ENCODE assay signal across 10 mouse cellular contexts in the genomic region with DNA sequence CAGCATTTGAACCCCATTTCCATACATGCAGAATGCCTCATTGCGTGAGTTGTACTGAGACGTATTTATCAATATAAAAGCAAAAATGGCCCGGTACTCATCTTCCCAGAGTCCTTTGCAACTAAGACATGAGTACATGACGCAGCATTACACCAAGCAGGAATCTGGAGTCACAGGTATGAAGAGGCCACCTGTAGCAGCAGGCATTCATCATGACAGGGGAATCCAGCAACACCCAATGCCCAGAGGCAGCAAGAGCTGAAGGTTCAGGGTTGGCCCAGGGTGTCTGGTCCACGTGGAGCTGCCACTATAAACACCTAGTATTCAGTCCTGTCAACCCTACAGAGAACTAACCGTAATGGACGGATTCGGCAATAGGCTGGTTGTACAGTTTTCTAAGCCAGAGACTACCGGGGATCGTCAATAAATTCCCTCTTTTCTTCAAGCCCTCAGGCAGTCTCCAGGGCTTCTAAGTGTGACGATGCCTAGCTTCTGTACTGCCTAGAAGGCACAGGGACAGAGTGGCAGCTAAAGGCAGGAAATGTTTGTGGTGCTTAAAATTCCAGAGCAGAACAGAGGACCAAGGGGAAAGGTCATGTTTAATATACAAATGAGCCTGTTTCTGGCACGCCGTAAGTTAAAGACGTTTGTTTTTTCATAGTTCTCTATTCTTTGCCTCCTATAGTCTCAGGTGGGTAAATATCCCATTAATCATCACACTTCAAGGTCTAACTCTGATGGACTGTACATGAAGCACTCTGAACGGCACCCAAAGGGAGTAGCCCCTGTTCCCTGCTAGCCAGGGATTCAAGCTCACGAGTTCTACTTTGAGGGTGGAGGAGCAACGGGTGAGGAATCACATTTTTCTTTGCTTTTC.
A peak's percentile ranks its signal among the peaks of the same experiment; 100 is the strongest.
DNase-seq lines count a peak whose midpoint lies in the region; ATAC-seq and TF ChIP-seq lines count a peak whose summit lies in the region.
"Had no signal": no experiment of that assay in that cellular context is flagged by ENCODE, and none has a peak within 500 bp of the region (broad histone marks: within the 10 kb centered on the region; RNA-seq: fewer than 3 reads in every experiment).

No protein-coding gene starts in this region.

- peaks cover 3% of the 10 kb centered on the region; the same call in 1 of the 2 replicates for H3K79me2 ChIP-seq in liver, adult 2 months (ENCODE audit: control insufficient read depth, insufficient read depth, low read length)

- TF ChIP-seq CTCF in liver, adult 2 months (IDR thresholded peaks at IDR 0.05; ENCODE audit: low read depth, low read length): no peak
- TF ChIP-seq CTCF in hindbrain, postnatal 0 days (IDR thresholded peaks at IDR 0.05; ENCODE audit: low read depth): no peak

- 32% methylated on average over 17 of the region's 17 CpGs for WGBS in liver, adult 2 months
- 60% methylated on average over 17 of the region's 17 CpGs for WGBS in hindbrain, postnatal 0 days
- WGBS in liver, embryonic 13.5 days (ENCODE audit: insufficient replicate concordance): 46% methylated on average over 17 of the region's 17 CpGs
- WGBS in stomach, embryonic 16.5 days: 24% methylated on average over 17 of the region's 17 CpGs

- H3K4me1 ChIP-seq in liver, adult 2 months (ENCODE audit: control insufficient read depth, insufficient read depth, low read length): peaks cover 13% of the 10 kb centered on the region
- H3K4me1 ChIP-seq in hindbrain, postnatal 0 days (ENCODE audit: insufficient read depth, low read length): no peaks in the 10 kb centered on the region
- peaks cover 14% of the 10 kb centered on the region; the same call in 1 of the 2 replicates for H3K4me1 ChIP-seq in liver, embryonic 13.5 days (replicated peaks)
- peaks cover 13% of the 10 kb centered on the region for H3K4me1 ChIP-seq in stomach, embryonic 16.5 days (ENCODE audit: control insufficient read depth, insufficient read depth, low read length)
- H3K4me1 ChIP-seq: megakaryocyte, embryonic 14.5 days had no signal

- H3K9me3 ChIP-seq in hindbrain, postnatal 0 days (ENCODE audit: low read length): no peaks in the 10 kb centered on the region
- H3K9me3 ChIP-seq in liver, embryonic 13.5 days (replicated peaks): no peaks in the 10 kb centered on the region
- peaks cover 2% of the 10 kb centered on the region; the same call in 1 of the 2 replicates for H3K9me3 ChIP-seq in stomach, embryonic 16.5 days (replicated peaks; ENCODE audit: control insufficient read depth, low read length)

- no peak overlapping the region for H3K27ac ChIP-seq in liver, adult 2 months (replicated peaks; ENCODE audit: insufficient read depth, low read depth, low read length)
- H3K27ac ChIP-seq in hindbrain, postnatal 0 days: peak overlapping the region; percentile 7; the same call in 1 of the 2 replicates
- peak overlapping the region; percentile 5 for H3K27ac ChIP-seq in liver, embryonic 13.5 days
- peak overlapping the region; percentile 33; the same call in 1 of the 2 replicates for H3K27ac ChIP-seq in stomach, embryonic 16.5 days (ENCODE audit: low read length)

- TF ChIP-seq POLR2A in liver, adult 2 months (IDR thresholded peaks at IDR 0.05; ENCODE audit: extremely low read depth, insufficient read depth, low read length): no peak

- no peaks in the 10 kb centered on the region for H3K27me3 ChIP-seq in liver, adult 2 months (ENCODE audit: control insufficient read depth, insufficient read depth, low read length)
- H3K27me3 ChIP-seq in hindbrain, postnatal 0 days (ENCODE audit: insufficient read depth, low read length): no peaks in the 10 kb centered on the region
- H3K27me3 ChIP-seq in liver, embryonic 13.5 days: no peaks in the 10 kb centered on the region
- no peaks in the 10 kb centered on the region for H3K27me3 ChIP-seq in stomach, embryonic 16.5 days (ENCODE audit: control insufficient read depth, insufficient read depth, low read length)
- H3K27me3 ChIP-seq: megakaryocyte, embryonic 14.5 days had no signal

- 0 out of 2 replicates have a peak, but pooled peaks have one; percentile 38 for ATAC-seq in hindbrain, postnatal 0 days
- peak; percentile 41; the same call in 1 of the 2 replicates for ATAC-seq in liver, embryonic 13.5 days (ENCODE audit: low read depth)
- ATAC-seq in stomach, embryonic 16.5 days (ENCODE audit: insufficient read depth, low FRiP score): peak; percentile 84; the same call in 1 of the 2 replicates

- H3K4me3 ChIP-seq in liver, adult 2 months (ENCODE audit: insufficient read depth, low read depth, low read length): no peak overlapping the region
- no peak overlapping the region for H3K4me3 ChIP-seq in hindbrain, postnatal 0 days (ENCODE audit: low read length)
- H3K4me3 ChIP-seq in liver, embryonic 13.5 days (replicated peaks): no peak overlapping the region
- peak overlapping the region; percentile 1; the same call in 1 of the 2 replicates for H3K4me3 ChIP-seq in stomach, embryonic 16.5 days (replicated peaks; ENCODE audit: low read length)
- H3K4me3 ChIP-seq: megakaryocyte, embryonic 14.5 days had no signal

- H3K4me2 ChIP-seq in hindbrain, postnatal 0 days (ENCODE audit: low read depth, low read length): no peak overlapping the region
- 0 out of 2 replicates have a peak overlapping the region, but pooled peaks have one; percentile 4 for H3K4me2 ChIP-seq in liver, embryonic 13.5 days
- peak overlapping the region; percentile 17 for H3K4me2 ChIP-seq in stomach, embryonic 16.5 days (ENCODE audit: low read depth, low read length)

- peak; percentile 69 for DNase-seq in liver, adult 2 months (ENCODE audit: extremely low read depth, low read depth, low spot score)
- no peak for DNase-seq in liver
- no peak for DNase-seq in hindbrain, postnatal 0 days (ENCODE audit: low spot score)
- no peak for DNase-seq in liver, embryonic 13.5 days
- DNase-seq in ovary, postnatal 10 days (ENCODE audit: low spot score): no peak
- DNase-seq in layer of hippocampus, adult 11-12 months (ENCODE audit: low spot score): no peak
- DNase-seq in cerebellum, postnatal 25 days: no peak
- DNase-seq: right cerebral cortex, postnatal 4 days had no signal

- H3K9ac ChIP-seq in liver, adult 2 months (ENCODE audit: low read depth, low read length): no peak overlapping the region
- H3K9ac ChIP-seq in hindbrain, postnatal 0 days (replicated peaks; ENCODE audit: low read length): no peak overlapping the region
- H3K9ac ChIP-seq in liver, embryonic 13.5 days: no peak overlapping the region
- no peak overlapping the region for H3K9ac ChIP-seq in stomach, embryonic 16.5 days (ENCODE audit: low read length)

- H3K36me3 ChIP-seq in liver, adult 2 months (ENCODE audit: control insufficient read depth, insufficient read depth, low read length): no peaks in the 10 kb centered on the region
- no peaks in the 10 kb centered on the region for H3K36me3 ChIP-seq in hindbrain, postnatal 0 days (ENCODE audit: insufficient read depth, low read length)
- no peaks in the 10 kb centered on the region for H3K36me3 ChIP-seq in liver, embryonic 13.5 days
- no peaks in the 10 kb centered on the region for H3K36me3 ChIP-seq in stomach, embryonic 16.5 days (ENCODE audit: control insufficient read depth, insufficient read depth, low read length)
